Mouse (Mus musculus) forebrain, embryonic 11.5 days (tissue): ENCODE results near the gene Gm13693. TPM values are rescaled to one million over a fixed set of nuclear protein-coding genes. Genes with fewer than 3 reads are reported as not detected.

ENCODE experiments used
- polyA plus RNA-seq: library from polyadenylated mRNA; unstranded; fragments of >200 nt; fragmentation: Nextera tagmentation; extraction: Ambion mirVana; gene quantifications from 2 replicates; pipeline ENCODE4 v1.2.1, GENCODE M21; 2014

The Gm13693 gene
- polyA plus RNA-seq, 1 experiment from 2014 or later: not detected

Other genes with a start within 250 kb of the Gm13693 start
- gene Itgav, start 237.1 kb upstream of the Gm13693 start, polyA plus RNA-seq: 43.8 and 48.3 TPM in 2 replicates
- 56.6 and 58.9 TPM in 2 replicates for gene Fam171b, start 148.9 kb upstream of the Gm13693 start, polyA plus RNA-seq
- gene Zswim2, start 20.3 kb upstream of the Gm13693 start, polyA plus RNA-seq: not detected in 2 replicates
- not detected in 2 replicates for gene Gm13698, start 5.8 kb upstream of the Gm13693 start, polyA plus RNA-seq
- gene Gm13695, start 5.8 kb downstream of the Gm13693 start, polyA plus RNA-seq: not detected in 2 replicates
- gene Gm13696, start 11.6 kb downstream of the Gm13693 start, polyA plus RNA-seq: not detected in 2 replicates
- gene Gm13694, start 17.4 kb downstream of the Gm13693 start, polyA plus RNA-seq: not detected in 2 replicates
- gene Gm13697, start 23.2 kb downstream of the Gm13693 start, polyA plus RNA-seq: not detected in 2 replicates
- gene Gm13691, start 29.1 kb downstream of the Gm13693 start, polyA plus RNA-seq: not detected in 2 replicates